Mouse (Mus musculus) kidney, adult 8-10 months (tissue): Measurements from ENCODE around the gene Sell.
A peak's percentile ranks its signal among the peaks of the same experiment; 100 is the strongest.
"Not testable (repeated sequence)": the region's sequence is repeated elsewhere in the genome, so short reads cannot be mapped to it uniquely, and the experiment has no call there.

Experiments
- DNase-seq, 2 experiments: peaks; one replicate each; pipeline ENCODE4 v3.0.0; 2022

Sell gene

GRCm38 (mm10) chr1:164061925-164062324 is at the start of gene Sell:
TSS of gene Sell (plus strand) at chr1:164061982.
- no peak for DNase-seq

DNA sequence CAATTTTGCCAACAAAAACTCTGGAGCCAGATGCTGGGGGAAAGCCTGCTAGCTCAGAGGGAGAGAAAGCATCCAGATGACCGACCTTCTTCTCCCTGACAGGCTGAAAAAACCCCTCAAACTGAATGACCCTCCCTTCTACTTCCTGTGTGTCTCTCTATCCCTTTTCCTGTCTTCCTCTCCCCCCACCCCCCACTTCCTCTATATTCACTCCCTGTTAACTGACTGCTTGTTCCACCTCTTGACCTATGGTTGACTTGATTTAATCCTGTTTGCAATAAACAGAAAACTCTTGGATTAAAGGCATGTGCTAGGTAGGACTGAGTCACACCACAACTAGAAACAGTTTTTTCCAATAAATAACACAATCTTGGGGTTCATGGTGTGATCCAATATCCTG is 47.2 kb upstream of the Sell start:
- DNase-seq, result no peak

GRCm38 (mm10) chr1:164018221-164018896 is 43.4 kb upstream of the Sell start:
- DNase-seq, result no peak

DNA sequence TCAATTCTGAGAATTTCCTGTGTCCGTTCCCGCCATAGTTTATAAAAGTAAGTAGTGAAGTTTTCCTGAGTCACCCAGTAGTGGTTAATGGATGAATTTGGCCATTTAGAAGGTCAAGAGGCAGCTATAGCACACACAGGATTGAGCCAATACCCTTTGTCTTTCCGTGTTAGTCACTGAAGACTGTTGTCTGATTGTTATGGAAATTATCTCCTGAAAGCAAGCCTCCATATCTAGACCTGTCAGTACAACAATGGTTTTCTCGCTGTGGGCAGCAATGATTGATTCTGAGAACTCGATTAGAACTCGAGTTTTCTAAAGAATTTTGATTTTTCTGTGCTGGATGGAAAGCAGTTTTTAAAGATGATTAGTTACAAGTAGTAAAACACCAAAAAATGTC is 42.0 kb upstream of the Sell start:
- no peak for DNase-seq

DNA sequence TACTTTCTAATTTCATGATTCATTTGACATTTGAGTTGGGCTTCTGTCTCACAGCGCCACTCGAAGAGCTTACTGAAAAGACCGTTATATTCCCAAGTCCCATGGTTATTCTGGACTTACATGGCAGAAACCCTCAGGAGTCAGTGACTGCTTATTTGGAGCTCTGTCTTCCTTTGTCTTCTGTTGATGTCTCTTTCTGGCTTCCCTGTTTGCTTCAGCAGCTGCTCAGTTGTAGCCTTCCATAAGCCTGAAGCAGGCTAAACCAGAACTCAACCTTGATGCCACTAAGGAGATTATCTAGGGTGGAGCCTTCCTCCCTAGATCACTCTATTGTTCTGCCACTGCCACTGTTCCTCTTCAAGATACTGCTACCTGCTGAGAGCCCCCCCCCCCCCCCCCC is 41.0 kb upstream of the Sell start:
- not testable (repeated sequence) for DNase-seq

DNA sequence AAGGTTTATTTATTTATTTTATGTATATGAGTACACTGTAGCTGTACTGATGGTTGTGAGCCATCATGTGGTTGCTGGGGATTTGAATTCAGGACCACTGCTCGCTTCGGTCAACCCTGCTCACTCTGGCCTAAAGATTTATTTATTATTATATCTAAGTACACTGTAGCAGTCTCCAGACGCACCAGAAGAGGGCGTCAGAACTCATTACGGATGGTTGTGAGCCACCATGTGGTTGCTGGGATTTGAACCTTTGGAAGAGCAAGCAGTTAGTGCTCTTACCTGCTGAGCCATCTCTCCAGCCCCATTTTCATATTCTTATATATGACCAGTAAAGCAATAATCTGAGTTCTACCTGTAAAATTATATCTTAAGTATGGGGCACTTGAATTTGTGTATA is 39.7 kb upstream of the Sell start:
- DNase-seq, result not testable (repeated sequence)

GRCm38 (mm10) chr1:164025685-164026084 is 36.1 kb upstream of the Sell start:
- DNase-seq, result no peak

- peak in 1 of 2 experiments; percentile 42 for DNase-seq
Measured at GRCm38 (mm10) chr1:164027416-164027815, 34.4 kb upstream of the Sell start.

DNA sequence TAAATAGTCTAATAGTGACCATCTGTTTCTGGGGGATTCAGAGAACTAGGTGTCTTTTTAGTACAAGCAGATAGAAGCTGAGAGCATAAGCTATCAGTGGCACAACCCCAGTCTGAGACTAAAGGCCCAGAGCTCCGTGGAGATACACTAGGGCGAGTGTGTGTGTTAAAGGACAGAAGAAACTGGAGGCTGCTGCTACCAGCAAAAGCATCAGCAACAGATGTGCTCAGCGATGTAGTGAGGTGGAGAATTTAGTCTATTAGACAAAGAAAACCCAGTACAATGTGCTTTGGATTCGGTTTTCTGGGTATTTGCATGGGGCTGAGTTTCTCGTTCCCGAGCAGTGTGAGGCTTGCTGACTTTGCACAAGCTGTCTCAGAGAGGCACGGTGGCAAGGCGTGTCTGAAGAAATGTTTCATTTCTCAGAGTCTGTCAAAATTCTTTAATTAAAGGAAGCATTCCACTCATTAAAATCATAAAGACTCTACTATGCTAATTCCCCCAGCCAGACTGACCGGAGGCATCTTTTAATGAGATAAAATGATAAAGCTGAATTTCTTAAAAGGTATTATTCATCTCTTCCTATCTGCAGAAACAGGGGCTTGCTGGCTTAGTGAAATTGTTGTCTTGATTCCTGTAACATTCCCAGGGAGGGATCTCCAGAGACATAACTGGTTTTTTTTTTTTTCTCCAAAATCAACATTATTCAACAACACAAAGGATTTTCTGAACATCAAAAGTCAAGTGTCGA is 21.2 kb upstream of the Sell start:
- DNase-seq, result no peak

DNA sequence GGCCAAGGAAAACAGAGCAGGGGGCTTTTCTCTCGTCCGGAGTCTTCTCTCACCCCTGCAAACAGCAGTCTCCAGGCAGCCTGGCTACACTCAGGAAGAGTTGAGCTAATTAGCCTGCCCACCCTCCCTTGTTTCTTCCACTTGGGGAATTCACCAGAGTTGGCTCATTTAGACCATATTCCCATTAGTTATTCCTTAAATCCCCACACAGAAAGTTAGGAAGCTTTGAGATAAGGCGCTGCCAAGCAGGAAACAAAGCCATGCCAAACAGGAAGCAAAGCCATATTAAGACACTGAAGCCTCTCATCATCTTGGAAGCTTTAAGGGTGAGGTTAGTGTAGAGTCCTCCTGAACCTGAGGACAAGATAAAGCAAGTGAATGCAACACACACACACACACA is 18.2 kb upstream of the Sell start:
- peak; percentile 48 to 60 for DNase-seq

DNA sequence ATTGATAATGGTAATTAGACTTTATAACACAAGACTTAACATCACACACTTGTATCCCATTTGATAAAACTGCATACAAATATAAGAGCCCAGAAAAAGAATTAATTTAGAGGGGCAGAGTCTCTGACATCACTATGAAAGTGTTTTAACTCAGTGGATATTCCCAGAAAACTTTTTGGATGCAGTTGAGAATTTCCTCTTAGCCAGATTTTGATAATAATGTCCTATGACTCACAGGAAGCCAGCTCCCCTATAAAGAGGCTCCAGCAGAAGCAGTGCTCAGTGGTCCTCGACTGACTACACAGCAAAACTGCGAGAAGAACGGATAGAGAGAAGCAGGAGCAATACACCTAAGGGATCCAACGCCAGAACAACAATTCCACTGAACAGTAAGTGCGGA is 13.8 kb upstream of the Sell start, which contains the start of gene Sele:
Gene Sele (plus strand): TSS at position 301 of the 400 bp plus-strand sequence.
- no peak for DNase-seq

- no peak for DNase-seq
Measured at GRCm38 (mm10) chr1:164053561-164053960, 8.2 kb upstream of the Sell start.

- DNase-seq, result no peak
Measured at GRCm38 (mm10) chr1:164054800-164055199, 7.0 kb upstream of the Sell start.

GRCm38 (mm10) chr1:164060071-164060470 is 1.7 kb upstream of the Sell start:
- no peak for DNase-seq

DNA sequence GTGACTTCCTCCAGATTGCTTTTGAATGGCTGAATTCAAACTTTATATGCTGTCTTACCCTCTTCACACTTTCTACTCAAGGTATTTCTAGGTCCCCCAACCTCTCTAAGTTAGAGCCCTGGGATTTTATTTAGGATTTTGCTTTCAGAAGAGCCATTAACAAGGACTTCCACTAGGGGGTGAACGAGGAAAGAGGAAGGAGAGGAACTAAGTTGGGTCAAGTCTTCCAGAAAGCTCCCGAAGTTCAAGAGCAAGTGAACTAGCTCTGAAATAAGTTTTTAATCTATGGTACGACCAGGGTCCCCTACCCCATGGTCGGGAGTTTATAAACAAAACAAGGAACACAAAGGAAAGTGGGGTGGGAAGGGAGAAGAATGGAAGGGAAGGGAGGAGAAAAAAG is 504 bp upstream of the Sell start:
- no peak for DNase-seq

DNA sequence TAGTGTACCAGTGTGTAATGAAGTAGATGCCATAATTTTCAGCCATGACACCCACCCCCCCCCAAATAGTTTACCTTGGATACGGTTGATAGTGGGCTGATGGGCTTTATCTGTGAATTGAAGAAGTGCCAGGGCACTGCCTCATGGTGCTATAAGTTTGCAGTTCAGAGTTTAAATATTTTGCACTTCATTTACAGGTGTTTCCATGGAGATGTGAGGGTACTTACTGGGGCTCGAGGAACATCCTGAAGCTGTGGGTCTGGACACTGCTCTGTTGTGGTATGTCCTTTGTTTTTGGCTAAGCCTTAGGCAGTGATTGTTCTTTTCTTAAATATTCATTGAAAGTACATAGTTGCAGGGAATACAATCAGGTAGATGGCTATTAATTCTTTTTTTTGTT is 1.1 kb downstream of the Sell start:
- DNase-seq, result no peak

GRCm38 (mm10) chr1:164063745-164064144 is 2.0 kb downstream of the Sell start:
- DNase-seq, result no peak

DNA sequence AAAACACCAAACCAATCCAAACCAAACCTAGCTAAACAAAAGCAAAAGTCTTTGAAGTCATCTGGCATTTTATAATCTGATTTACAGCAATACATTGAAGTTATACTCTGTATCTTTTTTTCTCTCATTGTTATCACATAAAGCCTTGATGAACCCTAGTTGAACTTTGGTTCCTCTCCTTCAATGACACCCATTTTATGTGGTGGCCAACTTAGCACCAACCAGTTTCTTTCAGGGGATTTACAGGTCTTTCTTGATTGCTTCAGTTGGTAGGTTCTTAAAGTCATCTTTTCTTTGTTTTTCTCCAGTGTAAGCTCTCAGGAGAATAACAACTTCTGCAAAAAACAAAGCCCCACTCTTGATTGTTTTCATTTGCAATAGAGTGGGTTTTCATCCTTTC is 7.5 kb downstream of the Sell start:
- no peak for DNase-seq

DNA sequence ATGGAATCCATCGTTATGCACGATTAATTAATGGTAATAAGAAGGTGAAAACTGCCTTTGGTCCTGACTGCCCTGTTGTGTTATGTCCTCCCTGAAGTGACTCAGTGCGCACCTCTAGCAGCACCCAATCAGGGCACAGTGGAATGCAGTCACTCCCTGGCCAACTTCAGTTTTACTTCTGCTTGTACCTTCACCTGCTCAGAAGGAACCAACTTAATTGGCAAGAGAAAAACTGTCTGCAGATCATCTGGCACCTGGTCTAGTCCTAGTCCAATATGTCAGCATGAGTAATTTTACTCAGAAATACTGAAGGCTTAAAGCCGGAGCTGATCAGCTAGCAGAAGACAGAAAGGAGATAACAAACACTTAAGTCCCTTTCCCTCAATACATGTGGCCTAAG is 8.7 kb downstream of the Sell start:
- no peak for DNase-seq

DNA sequence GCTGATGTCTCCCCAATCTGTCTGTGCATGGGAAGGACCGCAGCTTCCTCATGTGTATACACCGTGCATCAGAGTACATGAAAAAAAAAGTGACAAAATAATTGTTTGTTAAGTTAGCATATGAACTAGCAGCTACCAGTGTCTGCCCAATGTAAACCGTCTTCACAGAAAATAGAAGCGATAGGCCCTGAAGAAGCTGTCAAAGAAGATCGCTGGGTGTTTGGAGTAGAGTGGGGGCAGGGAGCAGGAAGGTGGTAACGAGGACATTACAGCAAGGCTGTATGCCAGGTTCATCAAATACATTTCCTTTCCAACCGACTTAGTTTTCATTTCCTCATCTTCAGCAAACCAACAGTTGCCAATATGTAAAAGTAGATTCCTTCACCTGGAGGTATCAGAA is 9.3 kb downstream of the Sell start:
- no peak for DNase-seq

DNA sequence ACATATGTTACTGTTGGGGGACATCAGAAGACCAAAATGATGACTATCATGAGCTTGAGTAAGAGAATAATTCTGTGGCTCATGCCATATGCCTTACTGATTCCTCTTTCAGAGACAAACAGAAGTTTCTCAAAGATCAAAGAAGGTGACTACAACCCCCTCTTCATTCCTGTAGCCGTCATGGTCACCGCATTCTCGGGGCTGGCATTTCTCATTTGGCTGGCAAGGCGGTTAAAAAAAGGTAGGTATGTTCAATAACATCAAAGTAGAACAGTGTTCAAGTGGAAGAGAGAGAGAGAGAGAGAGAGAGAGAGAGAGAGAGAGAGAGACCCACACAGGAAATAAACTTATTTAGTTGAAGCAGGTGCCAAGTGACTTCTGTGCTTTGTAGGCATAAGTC is 10.2 kb downstream of the Sell start:
- no peak for DNase-seq

DNA sequence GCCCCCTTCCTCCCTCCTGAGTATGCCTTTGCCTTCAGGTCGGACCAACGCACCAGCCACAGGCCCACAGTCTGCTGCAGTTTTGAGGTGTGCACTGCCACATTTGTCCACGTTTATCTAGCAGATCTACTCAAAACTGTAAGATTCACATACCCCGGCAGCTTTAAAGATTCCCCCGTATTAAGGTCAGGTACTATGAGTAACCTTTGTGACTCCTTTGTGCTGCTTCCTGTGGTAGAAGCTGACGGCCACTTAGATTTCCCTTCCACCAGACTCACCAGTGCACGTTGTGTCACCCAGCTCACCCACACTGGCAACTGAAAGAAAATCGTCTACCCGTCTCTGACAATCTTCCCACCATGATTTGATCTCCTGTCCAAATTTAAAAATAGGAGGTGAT is 11.3 kb downstream of the Sell start:
- no peak for DNase-seq

- no peak for DNase-seq
Measured at GRCm38 (mm10) chr1:164073803-164074202, 12.0 kb downstream of the Sell start.

DNA sequence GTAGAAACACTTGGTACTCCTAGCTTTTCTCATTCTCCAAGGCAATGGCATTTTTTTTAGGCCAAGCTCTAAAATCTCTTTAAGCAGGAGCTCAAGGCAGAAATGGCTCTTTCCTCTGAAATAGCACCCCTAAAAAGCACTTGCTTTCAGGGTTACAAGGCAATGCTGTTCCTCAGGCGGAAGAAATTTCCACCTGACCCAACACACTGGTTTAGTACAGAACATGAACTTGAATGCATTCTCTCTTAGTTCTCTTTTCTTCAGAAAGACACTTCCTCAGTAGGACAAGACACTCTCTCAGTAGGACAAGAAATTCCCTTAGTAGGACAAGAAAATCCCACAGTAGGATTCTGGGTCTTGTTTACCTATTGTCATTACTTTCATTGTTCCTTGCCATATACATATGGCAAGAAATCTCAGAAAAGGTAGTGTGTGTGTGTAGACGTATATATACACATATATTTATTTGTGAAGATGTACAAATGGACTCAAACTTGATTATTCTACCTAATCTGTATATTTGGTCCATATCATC is 12.9 kb downstream of the Sell start:
- no peak for DNase-seq
